Mouse (Mus musculus): ENCODE measurements around the gene Jmjd8.
"Not testable (repeated sequence)": the region's sequence is repeated elsewhere in the genome, so short reads cannot be mapped to it uniquely, and the experiment has no call there.

The Jmjd8 gene

GRCm38 (mm10) chr17:25860832-25861703 lies 32.4 kb downstream of the Jmjd8 start, which contains the start of gene Wdr90:
Wdr90 (minus strand) TSS chr17:25861501.
- peak; percentile 88 for DNase-seq (ENCODE audit: low read depth, low spot score)

GRCm38 (mm10) chr17:25861704-25862612 lies 33.3 kb downstream of the Jmjd8 start:
- DNase-seq (ENCODE audit: low read depth, low spot score), result no peak

GRCm38 (mm10) chr17:25863681-25864080 lies 35.0 kb downstream of the Jmjd8 start:
- no peak for DNase-seq (ENCODE audit: low read depth, low spot score)

GRCm38 (mm10) chr17:25864311-25864710 lies 35.6 kb downstream of the Jmjd8 start:
- no peak for DNase-seq (ENCODE audit: low read depth, low spot score)

- no peak for DNase-seq (ENCODE audit: low read depth, low spot score)
Observed at GRCm38 (mm10) chr17:25865288-25865687, 36.6 kb downstream of the Jmjd8 start.

- peak; percentile 58 for DNase-seq (ENCODE audit: low read depth, low spot score)
Observed at GRCm38 (mm10) chr17:25866172-25866571, 37.5 kb downstream of the Jmjd8 start.

- DNase-seq (ENCODE audit: low read depth, low spot score), result no peak
Observed at GRCm38 (mm10) chr17:25867509-25867835, 38.8 kb downstream of the Jmjd8 start.

GRCm38 (mm10) chr17:25867836-25868600 lies 39.4 kb downstream of the Jmjd8 start:
- peak; percentile 62 for DNase-seq (ENCODE audit: low read depth, low spot score)

- peak; percentile 89 for DNase-seq (ENCODE audit: low read depth, low spot score)
Observed at GRCm38 (mm10) chr17:25868601-25869191, 40.0 kb downstream of the Jmjd8 start, which contains the start of gene Mcrip2. Mcrip2 (minus strand) TSS chr17:25868764.

- DNase-seq (ENCODE audit: low read depth, low spot score), result no peak
Observed at GRCm38 (mm10) chr17:25869498-25869897, 40.8 kb downstream of the Jmjd8 start.

- DNase-seq (ENCODE audit: low read depth, low spot score), result no peak
Observed at GRCm38 (mm10) chr17:25869954-25870353, 41.3 kb downstream of the Jmjd8 start.

- DNase-seq (ENCODE audit: low read depth, low spot score), result not testable (repeated sequence)
Observed at GRCm38 (mm10) chr17:25871566-25871965, 42.9 kb downstream of the Jmjd8 start.

- DNase-seq (ENCODE audit: low read depth, low spot score), result no peak
Observed at GRCm38 (mm10) chr17:25872676-25873075, 44.0 kb downstream of the Jmjd8 start.

GRCm38 (mm10) chr17:25873405-25874147 lies 44.9 kb downstream of the Jmjd8 start:
- no peak for DNase-seq (ENCODE audit: low read depth, low spot score)

GRCm38 (mm10) chr17:25874148-25874720 lies 45.6 kb downstream of the Jmjd8 start:
- DNase-seq (ENCODE audit: low read depth, low spot score), result no peak

GRCm38 (mm10) chr17:25874721-25875170 lies 46.1 kb downstream of the Jmjd8 start, which contains the start of gene Mettl26:
Mettl26 (plus strand) TSS chr17:25875074.
- DNase-seq (ENCODE audit: low read depth, low spot score), result peak; percentile 91

- peak; percentile 80 for DNase-seq (ENCODE audit: low read depth, low spot score)
Observed at GRCm38 (mm10) chr17:25875171-25876136, 46.8 kb downstream of the Jmjd8 start.

GRCm38 (mm10) chr17:25876347-25876915 lies 47.8 kb downstream of the Jmjd8 start:
- no peak for DNase-seq (ENCODE audit: low read depth, low spot score)

All from skeletal muscle tissue, adult 2 months (tissue).